Mouse (Mus musculus) adipocyte (in vitro differentiated cells): ENCODE measurements at regions not wholly inside any gene's neighbourhood (a gene's known extent, or its start where the extent isn't known, plus 50 kb on each side); places are given as distances from the start of the nearest gene placed in this dataset.
A peak's percentile ranks its signal among the peaks of the same experiment; 100 is the strongest.

ENCODE experiments used
- DNase-seq: peaks from one replicate; pipeline ENCODE4 v3.0.0-alpha.2; 2016; ENCODE audit warnings: low spot score

DNA sequence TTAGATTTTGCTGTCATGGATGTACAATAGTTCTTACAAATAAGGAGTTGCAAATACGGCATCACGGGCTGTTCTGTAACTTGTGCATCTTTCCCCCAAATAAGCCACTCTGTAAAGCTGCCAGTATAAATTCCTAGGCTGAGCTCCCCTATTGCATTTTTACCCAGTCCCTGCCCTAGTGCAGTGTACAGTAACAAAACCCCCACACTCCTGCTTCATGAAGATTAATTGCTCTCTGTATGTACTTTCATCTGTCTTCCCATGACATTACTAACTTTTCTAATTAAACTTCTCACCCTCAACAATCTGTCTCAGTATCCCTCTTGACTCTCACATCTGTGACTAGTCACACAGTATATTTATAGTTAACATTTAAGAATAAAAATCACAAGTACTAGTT lies 73.4 kb downstream of the Tm4sf1 start:
- DNase-seq, result no peak

DNA sequence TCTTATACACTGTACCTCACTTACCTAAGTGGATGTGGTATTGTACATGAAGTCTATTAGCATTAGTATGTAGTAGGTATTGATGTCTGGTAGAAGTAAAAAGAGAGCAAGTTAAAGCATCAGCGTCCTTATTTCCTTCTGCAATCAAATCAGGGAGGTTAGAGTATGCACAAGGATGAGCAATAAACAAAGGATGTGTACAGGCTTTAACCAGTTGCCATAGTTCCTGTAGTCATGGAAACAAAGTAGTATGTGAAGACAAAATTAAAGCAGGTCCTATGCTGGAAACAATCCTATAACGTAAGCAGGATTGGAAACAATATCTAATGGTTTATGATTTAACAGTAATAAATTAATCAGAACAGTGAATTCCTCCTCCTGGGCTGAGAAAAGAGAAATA lies 78.0 kb downstream of the Tm4sf1 start:
- DNase-seq, result no peak

DNA sequence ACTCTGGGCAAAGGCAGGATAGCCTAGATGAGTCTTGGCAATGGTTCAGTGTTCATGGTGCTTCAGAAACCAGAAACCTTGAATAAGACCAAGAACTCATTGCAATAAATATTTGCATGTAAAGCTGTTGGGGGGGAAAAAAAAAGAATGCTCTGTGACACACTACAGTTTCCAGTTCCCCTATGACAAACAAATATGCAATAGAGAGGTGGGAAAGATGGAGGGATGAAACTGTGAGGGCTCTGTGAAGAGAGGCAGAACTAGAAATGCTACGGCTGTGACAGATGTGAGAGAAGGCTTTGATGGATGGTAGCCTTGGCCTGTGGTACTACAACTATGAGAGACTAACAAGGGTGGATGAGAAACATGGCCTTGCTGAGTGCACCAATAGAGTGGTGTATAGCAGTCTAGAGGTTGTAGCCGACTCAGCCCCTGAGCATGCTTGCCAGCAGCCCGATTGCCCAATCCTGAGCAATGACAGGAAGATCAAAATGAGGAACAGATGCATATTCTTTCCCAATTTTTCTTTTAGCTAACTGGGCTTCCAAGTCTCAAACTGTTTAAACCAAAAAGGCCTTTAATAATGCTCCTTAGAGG lies 79.4 kb downstream of the Tm4sf1 start:
- DNase-seq, result peak; percentile 76

DNA sequence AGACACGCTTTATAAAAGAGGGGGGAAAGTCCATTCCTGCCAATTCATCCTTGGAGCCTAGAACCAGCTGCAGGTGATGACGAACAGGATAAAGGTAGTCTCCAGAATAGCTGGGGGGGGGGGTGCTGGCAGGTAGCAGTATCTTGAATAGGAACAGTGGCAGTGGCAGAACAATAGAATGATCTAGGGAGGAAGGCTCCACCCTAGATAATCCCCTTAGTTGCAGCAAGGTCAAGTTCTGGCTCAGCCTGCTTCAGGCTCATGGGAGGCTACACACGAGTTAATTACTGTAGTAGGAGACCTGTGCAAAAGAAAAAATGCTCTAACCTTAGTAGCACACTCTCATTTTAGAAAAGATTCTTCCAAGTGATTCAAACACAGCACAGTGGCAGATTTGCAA lies 83.4 kb downstream of the Tm4sf1 start:
- DNase-seq, result no peak

DNA sequence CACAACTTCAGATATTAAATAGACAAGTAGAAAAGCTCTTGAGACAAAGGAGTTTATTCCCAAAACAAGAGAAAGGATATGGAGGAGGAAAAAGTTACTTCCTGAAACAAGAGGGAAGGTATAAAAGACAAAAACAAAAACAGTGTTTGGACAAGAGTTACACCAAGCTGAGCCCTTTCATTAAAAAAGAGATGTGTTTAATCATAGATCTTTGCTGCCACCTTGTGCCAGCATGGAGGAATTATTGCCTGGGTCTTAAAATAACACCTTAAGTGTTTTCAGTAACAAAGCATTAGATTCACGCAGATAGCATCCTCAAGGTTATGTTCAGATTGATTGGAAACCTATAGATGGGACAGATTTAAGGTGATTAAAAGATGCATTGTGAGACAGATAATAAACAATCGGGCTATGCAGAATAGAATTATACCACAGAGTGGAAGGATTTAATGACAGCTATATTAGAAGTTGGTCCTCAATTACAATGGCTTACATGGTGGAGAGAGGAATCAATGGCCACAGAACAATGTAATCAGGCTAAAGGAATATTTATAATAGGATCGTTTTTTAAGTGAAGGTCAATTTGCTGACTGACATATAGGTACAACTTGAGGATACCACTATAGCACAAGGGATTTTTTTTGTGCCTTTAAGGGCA lies 97.6 kb downstream of the Tm4sf1 start:
- DNase-seq, result peak; percentile 82

DNA sequence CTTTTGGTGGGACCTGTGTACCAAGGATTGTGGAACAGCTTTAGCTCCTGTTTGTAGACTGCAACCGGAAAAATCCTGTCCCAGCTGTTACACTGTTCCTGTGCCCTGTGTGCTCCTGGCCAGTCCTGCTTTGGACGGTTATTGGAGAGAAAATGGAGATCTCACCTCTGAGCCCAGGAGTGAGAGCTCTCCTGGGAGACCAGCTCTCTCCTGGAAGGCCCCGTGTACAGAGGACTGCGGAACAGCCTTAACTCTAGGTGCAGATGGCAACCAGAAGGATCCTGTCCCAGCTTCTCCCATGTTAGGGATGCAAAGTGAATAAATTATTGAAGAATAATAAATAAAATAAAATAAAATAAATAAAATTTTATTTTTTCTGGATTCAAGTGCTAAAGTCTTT lies 98.4 kb downstream of the Tm4sf1 start:
- DNase-seq, result no peak

DNA sequence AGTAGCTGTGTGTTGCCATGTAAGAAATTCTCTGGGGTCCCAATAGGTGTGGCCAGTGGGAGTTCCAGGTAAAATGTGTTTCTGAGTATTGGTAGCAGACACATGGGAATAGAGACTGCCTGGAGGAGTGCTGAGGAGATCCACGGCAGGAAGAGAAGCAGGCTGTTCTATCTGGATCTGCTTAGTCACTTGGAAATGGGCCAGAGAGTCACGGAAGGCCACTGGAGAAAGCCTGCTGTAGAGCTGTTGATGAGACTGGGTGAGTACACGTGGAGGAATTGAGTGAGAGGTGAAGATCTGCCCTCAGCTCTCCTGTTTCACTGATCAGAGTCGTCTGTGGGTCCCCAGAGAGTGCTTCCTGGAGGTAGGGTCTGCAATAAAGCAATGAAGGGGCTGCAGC lies 120.2 kb downstream of the Tm4sf1 start:
- DNase-seq, result peak; percentile 86

DNA sequence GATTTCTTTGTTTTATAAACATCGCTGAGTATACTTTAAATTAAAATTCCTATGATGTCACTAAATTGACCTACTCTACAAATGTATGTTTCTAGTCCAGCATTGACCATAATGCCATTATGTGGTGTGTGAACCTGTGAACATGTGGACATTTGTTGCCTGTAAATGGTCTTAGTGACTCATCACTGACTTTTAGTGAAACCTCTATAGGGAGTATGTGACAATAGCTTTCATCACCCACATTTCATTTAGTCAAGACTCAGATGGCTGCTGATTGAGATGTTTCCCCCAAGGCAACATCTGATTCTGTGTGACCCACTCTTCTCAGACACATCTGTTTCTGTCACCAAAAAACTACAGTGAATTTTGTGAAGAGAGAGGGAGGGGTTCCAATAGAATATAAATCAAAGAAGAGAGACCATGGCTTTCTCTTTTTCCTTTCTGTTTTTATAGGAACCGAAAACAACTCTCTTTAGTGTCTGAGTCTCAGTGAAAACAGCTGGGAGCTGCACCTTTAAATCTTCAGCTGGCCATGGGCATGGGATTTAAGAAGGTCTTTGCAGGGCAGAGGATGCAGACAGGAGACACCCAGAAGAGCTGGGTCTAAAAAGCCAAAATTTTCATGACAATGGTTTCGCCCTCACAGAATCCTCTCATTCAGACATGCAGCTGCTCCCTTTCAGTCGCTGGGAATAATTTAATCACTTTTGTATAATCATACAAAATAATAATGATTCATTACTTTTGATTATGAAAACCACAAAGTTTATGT lies 148.4 kb downstream of the Tm4sf1 start:
- DNase-seq, result no peak

DNA sequence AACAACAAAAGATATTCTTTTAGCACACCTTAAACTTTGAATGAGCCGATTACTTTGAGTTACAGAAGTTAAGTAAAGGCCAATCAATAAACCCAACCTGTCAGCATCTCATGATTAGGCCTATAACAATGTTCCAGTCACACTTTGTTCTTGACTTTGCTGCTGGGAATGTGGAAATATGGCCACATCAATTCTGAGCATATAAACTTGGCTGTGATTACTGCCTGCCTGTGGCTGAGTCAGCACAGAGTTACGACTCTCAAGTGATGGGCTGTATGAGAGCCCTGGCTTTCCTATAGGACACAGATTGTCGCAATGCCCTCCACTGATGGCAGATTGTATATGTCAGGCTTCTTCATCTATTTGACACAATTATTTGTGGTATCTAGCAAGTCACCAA lies 152.6 kb downstream of the Tm4sf1 start:
- no peak for DNase-seq

DNA sequence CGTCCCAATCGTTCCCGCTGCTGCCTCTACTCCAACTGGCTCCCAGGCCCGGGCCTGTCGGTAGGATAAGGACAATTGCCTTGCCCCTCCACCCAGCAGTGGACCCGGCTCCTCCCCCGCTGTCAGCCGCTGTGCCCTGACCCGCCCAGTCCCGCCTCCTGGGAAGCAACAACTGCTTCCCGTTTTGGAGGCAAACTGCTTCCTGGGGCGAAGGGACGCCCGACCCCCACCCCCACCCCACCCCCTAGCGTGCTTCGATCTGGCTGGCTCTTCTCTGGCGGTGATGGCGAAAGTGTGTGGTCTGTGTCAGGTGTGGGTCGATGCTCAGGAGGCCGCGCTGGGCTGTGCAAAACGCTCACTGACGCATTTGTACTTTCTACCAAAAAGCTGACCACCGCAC lies 164.9 kb downstream of the Tm4sf1 start:
- no peak for DNase-seq

DNA sequence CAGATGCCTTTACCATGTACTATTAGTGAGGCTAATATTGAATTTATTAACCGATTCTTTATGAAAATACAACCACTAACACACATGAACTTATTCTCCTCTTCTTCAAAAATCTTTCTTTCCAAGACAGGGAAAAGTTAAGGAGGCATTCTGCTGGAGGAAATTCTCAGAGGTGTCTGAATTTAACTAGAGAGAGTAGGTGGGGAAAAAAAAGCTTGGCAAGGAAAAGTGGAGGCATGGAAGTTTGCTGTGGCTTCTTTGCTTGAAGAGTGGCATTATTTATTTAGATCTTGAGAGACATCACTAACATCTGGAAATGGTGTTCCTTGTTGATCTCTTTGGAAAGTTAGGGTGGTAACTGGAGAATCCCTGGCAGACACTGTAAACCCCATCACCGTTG lies 173.2 kb downstream of the Tm4sf1 start:
- no peak for DNase-seq

DNA sequence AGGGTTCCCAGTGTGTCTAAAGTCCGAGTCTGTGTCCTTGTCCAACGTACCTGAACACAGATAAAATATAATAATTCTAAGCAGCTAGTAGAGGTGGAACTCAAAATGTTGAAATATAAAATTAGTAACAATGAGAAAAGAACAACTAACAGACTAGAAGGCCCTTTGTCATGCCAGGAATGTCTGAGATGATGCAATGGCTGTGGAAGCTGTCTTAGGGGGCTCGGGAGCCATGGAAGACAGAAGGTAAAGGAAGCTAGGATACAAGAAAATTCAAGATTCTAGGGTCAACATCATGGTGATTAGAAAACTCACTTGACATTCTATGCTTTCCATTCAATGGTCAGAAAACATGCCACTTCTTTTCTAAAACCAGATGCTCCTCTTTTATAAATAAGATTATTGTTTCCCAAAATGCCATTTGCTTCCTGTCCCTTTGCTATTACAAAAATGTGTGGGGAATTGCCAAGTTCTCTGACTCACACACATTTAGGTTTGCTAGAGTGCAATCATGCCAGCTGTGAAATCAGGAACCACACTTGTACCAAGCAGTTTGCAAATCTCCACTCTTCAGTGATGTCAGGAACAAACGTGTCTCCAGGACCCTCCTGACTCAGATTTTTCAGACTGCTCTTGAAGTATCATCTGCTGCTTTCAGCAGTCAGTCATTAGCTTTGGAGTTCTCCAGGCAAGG lies 175.8 kb downstream of the Tm4sf1 start:
- peak; percentile 10 for DNase-seq

DNA sequence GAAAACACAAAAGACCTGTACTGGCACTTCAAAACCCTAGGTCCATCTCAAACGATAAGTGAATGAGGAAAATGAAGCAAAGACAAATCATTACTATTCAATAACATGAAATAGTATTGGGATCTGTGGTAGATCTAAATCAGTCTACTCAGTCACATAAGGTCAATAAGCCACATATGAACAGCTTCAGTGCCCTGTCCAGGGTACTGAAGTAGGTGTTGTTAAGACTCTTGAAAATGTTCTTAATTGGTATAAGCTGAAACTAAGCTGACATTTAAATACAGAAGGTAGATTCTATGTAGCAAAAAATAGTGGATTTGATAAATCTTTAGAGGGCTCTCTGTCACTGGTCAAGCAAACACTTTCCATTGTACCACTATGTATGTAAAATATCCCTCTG lies 183.8 kb downstream of the Tm4sf1 start:
- DNase-seq, result peak; percentile 41

DNA sequence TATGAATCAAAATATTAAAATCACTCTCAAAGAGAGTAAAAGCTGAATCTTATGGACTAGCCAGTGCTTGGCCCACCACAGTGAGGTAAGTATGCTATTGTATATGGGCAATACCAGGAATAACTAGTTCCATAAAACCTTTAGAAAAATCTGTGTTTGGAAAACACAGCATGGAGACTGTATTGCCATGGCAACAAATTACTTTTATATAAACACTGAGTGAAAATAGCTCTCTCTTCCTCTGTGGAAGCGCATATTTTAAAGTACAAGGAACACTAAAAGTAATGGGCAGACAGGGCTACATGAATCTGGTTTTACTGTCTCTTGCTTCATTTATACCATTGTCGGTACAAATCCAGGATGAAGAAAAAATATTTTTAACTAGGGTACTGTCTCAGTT lies 199.5 kb downstream of the Tm4sf1 start:
- no peak for DNase-seq

DNA sequence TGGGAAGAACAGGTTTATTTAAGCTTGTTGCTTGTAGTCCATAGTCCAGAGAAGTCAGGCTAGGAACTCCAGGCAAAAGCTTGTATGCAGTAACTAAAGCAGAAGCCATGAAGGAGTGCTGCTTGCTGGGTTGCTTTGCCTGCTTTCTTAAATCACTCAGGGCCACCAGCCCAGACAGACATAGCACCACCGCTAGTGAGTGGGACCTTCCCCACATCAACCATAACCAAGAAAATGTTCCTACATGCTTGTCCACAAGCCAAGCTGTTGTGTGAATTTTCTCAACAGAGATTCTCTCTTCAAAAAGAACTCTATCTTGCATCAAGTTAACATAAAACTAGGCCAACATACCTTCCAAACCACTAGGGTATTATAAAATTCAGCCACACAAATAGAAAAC lies 201.3 kb downstream of the Tm4sf1 start:
- DNase-seq, result no peak

DNA sequence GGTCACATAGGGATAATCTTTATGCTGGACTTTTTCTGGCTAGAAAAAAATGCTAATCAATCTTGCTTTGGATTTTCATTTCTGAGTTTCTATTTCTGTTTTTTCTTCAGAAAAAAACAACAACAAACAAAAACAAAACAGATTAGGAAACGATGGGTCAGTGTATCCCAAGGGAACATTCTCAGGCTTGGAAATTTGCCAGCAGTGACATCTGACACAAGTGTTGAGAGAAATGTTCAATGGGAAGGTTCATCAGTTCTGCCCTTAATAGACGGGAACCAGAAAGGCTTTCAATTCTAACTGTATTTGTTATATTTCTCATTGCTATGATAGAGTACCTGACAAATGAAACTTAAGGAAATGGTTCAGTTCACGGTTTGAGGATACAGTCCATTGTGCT lies 206.9 kb downstream of the Tm4sf1 start:
- DNase-seq, result peak; percentile 12

DNA sequence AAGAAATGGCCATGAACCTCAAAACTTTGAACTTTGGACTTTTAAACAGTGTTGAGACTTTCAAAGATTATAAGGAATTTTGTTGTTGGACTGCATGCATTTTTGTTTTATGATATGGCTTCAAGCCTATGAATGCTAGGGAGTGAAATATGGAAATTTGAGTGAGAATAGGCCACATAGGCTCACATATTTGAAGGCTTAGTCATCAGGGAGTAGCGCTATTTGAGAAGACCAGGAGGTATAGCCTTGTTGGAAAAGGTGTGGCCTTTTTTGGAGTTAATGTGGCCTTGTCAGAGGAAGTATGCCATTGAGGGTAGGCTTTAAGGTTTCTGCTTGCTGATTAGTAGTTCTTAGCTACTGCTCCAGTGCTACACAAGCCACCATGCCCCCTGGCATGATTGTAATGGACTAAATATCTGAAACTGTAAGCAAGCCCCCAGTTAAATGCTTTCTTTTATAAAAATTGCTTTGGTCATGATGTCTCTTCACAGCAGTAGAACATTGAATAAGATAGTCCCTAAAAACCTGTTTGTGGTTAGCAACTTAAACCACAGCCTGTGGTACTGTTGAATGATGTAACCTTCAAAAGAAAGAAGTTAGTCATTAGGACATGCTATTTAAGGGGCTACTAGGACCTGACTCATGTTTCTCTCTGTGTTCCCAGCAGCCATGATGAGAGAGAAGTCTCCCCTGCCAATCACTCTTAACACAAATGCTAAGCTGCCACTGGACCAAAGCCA lies 208.4 kb downstream of the Tm4sf1 start:
- DNase-seq, result no peak

DNA sequence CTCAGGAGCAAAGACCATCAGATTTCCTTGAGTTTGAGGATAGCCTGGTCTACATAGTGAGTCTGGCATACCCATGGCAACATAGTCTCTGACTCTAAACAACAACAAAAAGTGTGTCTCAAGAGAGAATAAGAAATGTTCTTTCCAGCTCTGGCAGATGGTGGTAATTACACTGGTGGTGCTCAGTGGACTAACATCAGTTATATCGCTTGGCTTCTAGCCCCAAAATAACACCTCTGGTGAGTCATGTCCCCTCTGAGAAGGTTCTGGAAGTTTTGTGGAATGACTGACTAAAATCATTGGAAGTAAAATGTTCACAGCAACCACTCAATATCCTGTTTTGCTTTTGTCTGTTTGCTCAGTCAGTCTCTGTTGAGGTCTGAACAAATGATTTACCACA lies 227.3 kb downstream of the Tm4sf1 start:
- no peak for DNase-seq

DNA sequence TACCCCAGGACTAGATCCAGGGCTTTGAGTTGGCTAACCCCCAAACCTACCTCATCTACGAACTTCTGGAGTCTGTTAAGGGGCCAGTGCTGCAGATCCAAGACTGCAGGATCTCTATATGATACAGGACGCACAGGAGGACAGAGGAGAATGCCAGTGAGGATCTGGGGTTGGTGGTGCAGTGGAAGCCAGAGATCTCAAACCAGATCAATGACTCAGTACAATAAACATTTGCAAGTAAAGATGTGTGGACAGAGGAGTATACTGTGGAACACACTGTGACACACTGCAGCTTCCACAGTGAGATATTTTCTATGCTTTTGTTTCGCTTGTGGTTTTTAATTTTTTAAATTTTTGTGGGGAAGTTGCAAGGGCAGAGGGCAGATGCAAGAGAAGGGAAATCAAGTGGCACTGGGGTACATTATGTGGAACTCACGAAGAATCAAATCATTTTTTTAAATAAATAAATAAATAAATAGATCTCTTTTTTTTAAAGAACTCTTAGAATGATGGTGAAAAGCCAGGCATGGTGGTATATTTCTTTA lies 227.8 kb downstream of the Tm4sf1 start:
- no peak for DNase-seq

DNA sequence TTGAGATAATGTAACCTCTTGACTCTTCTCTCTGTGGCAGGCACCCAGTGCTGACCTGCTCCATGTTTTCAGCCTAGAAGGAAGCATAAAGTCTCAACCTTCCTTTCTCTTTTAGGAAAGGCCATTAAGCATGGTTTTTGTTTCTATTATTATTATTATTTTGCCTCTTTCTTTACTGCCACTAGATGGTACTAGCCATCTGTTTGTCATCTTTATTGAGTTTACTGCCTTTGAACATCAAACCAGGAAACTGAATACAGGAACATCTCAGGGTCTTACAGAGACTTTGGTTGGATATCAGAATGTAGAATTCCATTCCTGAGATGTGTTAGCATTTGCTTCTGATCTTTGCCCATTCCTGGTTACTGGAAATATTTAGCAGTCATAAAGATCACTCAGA lies 268.8 kb downstream of the Tm4sf1 start:
- DNase-seq, result no peak

DNA sequence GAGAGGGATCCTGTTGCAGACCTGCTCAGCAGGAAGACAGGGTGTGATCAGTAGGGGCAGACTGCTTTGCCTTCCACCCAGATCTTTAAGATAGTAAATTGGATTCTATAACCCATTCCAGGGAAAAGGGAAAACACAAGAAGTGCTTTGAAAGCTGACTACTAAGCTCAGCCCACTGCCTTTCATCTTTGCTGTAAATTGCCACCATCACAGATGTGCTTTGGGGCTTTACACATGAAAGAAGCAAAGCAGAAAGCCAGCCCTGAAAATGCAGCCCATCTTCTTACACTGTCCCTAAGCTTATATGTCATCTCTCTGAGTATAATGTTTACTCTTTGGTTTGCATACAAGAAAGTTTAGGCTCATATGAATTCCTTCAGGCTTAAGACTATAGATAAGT lies 283.6 kb downstream of the Tm4sf1 start:
- DNase-seq, result no peak

DNA sequence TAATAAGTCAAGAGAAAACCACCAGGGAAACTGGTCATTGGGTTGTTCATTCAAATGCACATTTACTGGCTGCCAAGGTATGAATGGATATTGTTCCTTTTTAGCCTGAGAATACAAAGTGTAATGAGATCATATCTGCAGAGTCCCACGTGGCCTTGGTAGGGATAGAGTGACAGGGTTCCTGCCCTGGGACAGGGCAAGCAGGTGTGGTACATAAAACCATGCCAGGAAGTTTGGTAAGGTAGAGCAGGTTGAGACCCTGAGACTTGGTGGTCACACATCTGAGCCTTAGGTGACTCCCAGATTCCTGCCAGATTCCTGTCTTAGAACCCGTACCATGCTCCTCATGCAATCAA lies 320.5 kb downstream of the Tm4sf1 start:
- no peak for DNase-seq
